Mouse (Mus musculus) MN1 (cell line): ENCODE data around the gene Tdrd9.

Source experiments
- DNase-seq: peaks from one replicate; pipeline ENCODE4 v3.0.0-alpha.2; 2016; ENCODE audit warnings: low spot score

Tdrd9 gene

DNA sequence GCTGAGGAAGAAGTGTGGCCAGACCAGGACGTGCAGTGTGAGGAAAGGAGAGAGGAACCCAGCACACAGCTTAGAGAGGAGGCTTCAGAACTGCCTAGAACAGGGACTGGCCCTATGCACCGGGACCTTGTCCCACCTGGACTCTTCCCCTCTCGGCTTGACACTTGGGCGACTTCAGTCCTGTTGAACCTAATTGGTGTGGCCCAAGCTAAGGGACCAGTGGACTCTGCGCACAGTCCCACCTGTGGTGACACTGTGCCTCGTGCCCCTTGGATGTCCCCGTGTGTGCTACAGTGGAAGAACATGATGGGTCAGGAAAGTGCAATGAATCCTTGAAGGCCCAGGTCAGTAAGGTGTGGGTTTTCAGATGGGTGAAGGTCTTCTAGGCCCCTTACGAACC is 136.3 kb downstream of the Tdrd9 start:
- DNase-seq, result no peak

GRCm38 (mm10) chr12:112108696-112109445 is 137.5 kb downstream of the Tdrd9 start:
- DNase-seq, result no peak

- no peak for DNase-seq
Measured at GRCm38 (mm10) chr12:112109701-112110100, 138.3 kb downstream of the Tdrd9 start.

GRCm38 (mm10) chr12:112111323-112111722 is 140.0 kb downstream of the Tdrd9 start:
- DNase-seq, result no peak

DNA sequence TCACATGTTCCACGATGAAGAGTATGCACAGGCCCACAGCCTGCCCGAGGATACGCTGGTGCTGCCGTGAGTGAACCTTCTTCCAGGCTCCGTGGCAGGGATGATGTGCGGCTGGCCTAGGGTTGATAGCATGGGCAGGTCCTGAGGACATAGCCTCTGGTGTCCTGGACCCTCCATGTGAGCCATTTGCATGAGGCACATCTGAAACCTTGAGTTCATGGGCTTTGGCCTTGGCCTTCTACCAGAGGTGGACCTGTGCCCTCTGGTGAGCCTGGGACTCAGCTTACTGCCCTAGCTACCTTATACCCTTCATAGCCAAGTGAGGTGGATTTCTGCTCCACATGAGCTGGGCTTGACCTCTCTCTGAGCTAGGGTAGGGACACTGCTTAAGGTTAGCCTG is 140.9 kb downstream of the Tdrd9 start:
- DNase-seq, result no peak

DNA sequence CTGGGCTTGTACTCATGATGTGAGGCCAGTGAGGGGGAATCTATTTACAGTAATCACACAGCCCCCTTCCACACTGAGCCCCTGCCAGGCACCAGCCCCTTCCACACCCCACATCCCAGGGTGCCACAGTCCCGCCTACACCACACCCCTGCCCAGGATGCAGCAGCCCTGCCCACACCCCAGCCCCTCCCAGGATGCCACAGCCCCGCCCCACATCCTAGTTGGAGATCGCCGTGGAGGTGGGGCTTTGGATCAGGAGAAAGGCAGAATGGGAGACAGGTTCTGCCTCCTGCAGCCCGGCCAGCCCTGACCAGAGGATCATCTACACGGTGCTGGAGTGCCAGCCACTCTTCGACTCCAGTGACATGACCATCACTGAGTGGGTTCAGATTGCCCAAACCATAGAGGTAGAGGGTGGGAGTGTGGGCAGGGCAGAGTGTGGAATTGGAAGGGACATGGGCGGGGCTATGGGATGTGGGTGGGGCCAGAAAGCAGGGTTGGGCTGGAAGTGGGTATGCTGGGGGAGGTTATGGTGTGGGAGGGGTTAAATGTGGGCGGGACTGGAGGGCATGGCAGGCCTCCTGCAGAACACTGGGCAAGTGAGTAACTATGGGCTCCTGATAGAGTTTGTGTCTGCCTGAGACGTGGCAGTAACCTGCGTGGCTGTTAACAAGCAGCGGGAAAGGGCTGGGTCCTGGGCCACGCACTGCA is 141.5 kb downstream of the Tdrd9 start:
- peak; percentile 63 for DNase-seq

- peak; percentile 81 for DNase-seq
Measured at GRCm38 (mm10) chr12:112113710-112114109, 142.4 kb downstream of the Tdrd9 start.

GRCm38 (mm10) chr12:112117006-112117405 is 145.6 kb downstream of the Tdrd9 start:
- DNase-seq, result no peak

- DNase-seq, result no peak
Measured at GRCm38 (mm10) chr12:112117649-112118048, 146.3 kb downstream of the Tdrd9 start.
